Mouse (Mus musculus): ENCODE measurements at regions not wholly inside any gene's neighbourhood (a gene's known extent, or its start where the extent isn't known, plus 50 kb on each side); places are given as distances from the start of the nearest gene placed in this dataset.

DNA sequence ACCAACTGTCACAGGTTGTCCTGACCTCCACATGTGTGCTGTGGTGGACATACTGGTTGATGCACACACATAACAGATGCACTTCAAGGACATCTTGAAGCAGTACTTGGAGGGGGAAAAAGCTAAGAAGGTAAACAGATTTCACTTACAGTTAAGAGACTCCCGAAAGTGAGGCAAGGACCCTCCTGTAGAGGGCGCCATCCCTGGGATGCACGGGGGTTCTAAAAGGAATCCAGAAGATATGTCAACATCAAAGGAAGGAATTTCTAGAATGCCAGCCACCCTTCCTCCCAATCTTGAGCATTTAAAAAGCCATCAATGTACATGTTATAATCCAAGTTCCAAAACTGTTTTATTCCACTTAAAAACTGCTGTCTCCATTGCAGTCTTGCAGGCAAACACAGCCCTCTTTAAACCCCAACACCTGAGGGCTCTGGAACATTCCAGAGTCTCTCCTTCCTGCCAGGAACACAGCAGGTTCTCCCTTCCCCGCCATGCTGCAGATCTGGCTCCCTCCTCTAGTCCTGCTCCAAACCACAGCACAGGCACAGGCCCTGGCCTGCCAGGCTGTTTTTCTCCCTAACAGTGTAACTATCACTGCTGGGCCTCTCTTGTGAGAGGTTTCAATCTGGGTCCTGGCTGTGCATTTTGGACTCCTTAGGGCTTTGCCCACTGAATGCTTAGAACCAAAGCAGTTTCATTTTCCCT, 200.8 kb upstream of the Mkln1 start:
- in situ Hi-C loops (cut with MboI; ENCODE audit: low pct_unique_long_range_greater_than_20kb in 1 of 2, low sequenced_read_pairs in 2 of 2, unreplicated experiment in 1 of 2), result no loop called here

DNA sequence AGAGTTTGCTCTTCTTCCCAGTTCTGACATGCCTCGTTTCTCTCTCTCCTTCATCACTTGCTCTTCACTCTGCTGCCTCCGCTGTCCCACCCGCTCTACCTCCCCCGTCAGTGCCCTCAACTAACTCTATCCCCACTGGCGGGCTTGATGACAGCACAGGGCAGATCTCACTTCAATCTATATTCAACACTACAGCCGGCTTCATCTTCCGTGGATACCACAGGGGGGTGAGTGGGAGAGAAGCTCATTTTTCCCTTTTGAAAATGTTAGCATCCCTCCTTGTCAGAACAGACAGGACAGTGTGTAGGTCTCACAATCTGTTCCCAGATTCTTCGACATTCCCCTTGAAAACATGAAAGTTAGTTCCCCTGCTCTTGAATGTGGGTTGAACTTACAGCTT, 200.2 kb upstream of the Mkln1 start:
- in situ Hi-C loops (cut with MboI; ENCODE audit: low pct_unique_long_range_greater_than_20kb in 1 of 2, low sequenced_read_pairs in 2 of 2, unreplicated experiment in 1 of 2), result no loop called here

DNA sequence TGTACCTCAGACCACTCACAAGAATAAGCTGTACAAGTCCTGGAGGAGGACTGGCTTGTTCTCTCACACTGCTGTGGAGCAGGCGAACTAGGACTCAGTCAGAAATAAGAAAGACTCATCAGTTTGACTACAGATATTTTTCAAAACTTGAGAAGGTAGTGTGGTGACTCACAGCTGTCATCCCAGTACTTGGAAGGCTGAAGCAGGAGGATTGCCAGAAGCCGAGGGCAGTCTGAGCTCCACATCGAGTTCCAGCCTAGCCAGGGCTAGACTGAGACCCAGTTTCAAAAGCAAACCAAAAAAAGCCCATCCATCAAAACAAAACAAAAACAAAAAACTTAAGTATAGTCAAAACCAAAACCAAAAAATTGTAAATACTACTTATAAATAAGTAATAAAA, 197.8 kb upstream of the Mkln1 start:
- in situ Hi-C loops (cut with MboI; ENCODE audit: low pct_unique_long_range_greater_than_20kb in 1 of 2, low sequenced_read_pairs in 2 of 2, unreplicated experiment in 1 of 2), result no loop called here

DNA sequence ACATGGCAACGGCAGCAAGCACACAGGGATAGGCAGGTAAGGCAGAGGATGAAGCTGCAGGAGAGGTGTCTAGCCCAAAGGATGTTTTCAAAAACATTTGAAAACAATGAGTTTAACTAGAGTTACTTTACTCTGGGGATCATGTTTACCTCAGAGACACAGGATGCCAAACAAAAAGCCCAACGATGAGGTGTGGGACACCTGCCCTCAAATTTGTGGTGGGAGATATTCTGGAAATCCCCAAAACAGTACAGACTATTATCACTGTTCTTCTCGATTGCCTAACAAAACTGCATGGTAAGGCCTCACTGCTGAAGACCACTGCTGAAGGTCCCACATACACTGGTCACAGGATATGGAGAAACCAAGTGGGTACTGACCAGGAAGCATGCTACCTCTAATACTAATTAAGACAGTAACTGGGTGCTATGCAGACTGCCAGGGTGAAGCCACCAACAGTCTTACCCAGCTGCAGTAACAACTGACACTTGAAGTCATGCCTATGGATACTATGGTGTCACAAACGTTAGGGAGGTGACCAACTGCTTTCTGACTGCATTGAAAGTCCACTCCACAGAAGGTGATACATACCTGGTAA, 197.1 kb upstream of the Mkln1 start:
- in situ Hi-C loops (cut with MboI; ENCODE audit: low pct_unique_long_range_greater_than_20kb in 1 of 2, low sequenced_read_pairs in 2 of 2, unreplicated experiment in 1 of 2), result no loop called here

DNA sequence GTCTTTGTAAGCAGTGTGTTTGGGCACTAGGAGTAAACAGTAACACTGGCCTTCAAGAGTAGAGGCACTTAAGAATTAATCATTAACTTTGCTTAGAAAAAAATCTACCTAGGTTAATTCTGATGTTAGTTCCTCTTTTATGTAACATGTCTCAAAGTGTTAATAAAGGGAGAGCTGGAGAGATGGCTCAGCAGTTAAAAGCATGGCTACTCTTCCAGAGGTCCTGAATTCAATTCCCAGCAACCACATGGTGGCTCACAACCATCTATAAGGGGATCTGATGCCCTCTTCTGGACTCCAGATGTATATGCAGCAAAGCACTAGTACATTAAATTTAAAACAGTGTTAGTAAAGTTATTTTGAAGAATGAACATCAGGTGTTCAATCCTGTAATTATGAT, 195.9 kb upstream of the Mkln1 start:
- in situ Hi-C loops (cut with MboI; ENCODE audit: low pct_unique_long_range_greater_than_20kb in 1 of 2, low sequenced_read_pairs in 2 of 2, unreplicated experiment in 1 of 2), result no loop called here

DNA sequence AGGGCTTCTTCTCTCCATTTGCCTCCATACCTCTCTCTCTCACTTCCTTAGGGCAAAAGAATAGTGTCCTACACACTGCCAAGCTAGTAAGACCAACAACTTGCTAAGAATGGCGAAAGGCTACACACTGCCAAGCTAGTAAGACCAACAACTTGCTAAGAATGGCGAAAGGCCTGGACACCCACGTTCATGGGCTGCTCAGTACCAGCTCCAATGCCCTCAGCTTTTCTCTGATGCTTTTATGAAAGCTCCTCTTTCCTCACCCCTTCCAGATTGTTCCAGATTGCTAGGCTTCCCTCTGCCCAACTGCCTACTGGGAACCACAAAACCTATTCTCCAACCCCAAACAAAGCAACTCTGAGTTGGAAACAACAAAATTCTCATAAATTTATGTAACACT, 194.1 kb upstream of the Mkln1 start:
- in situ Hi-C loops (cut with MboI; ENCODE audit: low pct_unique_long_range_greater_than_20kb in 1 of 2, low sequenced_read_pairs in 2 of 2, unreplicated experiment in 1 of 2), result no loop called here

DNA sequence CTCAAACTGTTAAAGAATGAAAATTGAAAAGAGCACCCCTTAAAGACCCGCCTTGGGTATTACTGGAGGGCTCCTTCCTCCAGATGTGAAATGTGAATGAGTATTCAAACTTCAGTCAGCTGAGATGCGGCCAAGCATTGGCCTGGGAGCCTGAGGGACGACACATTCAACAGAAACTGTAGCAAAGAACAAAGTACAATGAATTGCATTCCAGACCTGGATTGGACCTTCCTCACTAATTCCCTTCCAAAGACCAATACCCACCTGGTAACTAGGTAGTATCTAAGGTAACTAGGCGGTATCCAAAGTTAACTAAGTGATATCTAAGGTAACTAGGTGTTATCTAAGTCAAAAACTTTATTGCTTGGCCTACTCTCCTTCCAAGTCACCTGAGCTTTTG, 193.7 kb upstream of the Mkln1 start:
- in situ Hi-C loops (cut with MboI; ENCODE audit: low pct_unique_long_range_greater_than_20kb in 1 of 2, low sequenced_read_pairs in 2 of 2, unreplicated experiment in 1 of 2), result no loop called here

DNA sequence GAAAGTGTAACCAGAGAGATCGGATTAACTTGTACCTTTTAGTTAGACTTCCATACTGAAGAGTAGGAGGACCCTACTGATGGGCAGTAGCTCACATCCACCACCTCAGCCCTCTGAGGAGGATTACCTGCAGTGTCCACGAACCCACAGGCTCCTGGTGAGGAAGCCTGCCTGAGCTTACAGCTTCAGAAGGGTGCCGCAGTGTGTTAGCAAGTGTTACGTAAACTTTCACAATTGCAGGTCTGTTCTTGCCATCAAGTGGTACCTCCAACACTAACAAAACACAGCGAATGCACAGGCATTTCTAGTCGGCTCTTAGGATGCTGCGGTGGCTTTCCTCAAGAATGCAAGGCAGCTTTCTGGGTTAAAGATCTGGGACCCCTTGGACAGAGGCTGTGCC, 192.4 kb upstream of the Mkln1 start:
- in situ Hi-C loops (cut with MboI; ENCODE audit: low pct_unique_long_range_greater_than_20kb in 1 of 2, low sequenced_read_pairs in 2 of 2, unreplicated experiment in 1 of 2), result no loop called here

DNA sequence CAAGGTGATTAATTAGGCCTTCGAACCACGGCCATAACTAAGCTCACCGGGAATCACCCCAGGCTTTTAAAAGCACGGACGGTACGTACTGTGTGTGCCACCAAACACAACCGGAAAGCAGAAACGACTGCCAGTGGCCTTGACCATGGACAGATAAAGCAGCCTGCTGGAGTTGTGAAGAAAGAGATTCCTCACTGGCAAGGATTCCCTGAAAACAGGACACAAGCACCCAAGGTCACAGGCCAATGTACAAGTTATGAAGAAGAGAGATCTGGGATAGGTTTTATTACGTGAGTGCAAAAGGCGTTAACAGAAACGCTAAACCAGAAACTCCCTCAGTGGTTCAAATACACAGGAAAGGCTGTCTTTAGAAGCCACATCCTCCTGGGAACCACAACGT, 191.3 kb upstream of the Mkln1 start:
- in situ Hi-C loops (cut with MboI; ENCODE audit: low pct_unique_long_range_greater_than_20kb in 1 of 2, low sequenced_read_pairs in 2 of 2, unreplicated experiment in 1 of 2), result no loop called here

DNA sequence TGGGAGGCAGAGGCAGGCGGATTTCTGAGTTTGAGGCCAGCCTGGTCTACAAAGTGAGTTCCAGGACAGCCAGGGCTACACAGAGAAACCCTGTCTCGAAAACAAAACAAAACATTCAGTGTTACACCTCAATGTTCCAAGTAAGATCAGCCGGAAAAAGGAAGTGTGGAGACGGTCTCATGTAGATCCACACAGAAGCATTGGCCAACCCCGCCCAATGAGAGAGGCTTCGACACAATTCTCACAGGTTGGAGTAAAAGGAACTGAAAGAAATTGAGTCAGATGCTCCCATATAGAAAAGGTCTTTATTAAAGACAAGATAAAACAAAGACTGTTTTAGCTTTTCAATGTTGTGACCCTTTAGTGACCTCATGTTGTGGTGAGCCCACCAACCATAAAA, 190.3 kb upstream of the Mkln1 start:
- in situ Hi-C loops (cut with MboI; ENCODE audit: low pct_unique_long_range_greater_than_20kb in 1 of 2, low sequenced_read_pairs in 2 of 2, unreplicated experiment in 1 of 2), result no loop called here

DNA sequence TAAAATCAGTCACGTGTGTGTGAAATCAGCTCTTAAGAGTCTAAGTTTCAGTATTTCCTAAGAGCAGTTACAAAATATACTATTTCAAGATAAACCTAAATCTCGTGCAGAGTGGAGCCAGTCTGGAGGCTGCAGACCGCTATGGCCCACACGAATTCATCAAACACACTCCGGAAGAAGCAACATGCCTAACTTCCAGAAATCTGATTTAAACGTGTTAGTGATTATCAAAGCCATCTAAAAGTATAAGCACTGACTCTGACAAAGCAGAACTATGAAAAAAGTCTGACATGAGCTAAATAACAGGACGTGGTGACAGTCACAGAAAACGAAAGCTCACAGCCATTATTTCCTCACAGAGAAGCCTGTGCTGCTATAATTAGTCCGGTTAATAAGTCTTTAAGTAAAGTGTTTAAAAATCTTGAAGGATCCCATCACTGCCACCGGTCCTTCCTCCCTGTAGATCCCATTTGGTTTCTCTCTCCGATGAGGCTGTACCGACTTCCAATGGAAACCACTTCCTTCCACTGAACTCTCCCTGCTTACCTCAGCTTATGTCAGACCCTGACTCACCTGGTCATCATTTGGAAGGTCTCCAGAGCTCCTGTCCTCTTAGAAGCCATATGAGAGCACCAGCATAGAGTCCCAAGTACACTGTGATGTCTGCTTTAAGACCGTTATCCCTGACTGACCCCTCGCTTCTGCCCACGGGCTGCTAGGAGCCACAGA, 189.0 kb upstream of the Mkln1 start:
- in situ Hi-C loops (cut with MboI; ENCODE audit: low pct_unique_long_range_greater_than_20kb in 1 of 2, low sequenced_read_pairs in 2 of 2, unreplicated experiment in 1 of 2), result no loop called here

DNA sequence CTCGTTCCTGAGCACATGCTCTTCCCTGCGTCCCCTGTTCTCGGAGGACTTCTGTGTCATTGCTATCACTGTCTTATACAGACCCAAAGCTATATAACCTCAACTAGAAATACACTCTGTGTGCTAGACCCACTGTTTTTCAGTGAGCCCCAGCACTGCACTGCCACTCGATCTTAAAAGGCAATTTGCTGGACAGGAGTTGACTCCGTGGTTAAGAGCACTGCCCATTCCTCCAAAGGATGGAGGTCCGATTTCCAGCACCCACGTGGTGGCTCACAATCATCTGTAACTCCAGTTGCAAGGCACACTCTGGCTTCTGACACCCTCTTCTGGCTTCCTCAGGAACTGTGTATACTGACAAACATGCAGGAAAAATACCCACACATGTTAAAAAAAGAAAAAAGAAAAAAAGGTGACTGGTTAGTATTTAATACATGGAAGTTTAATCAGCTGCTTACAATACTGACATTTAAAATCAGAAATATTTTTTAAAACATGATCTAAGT, 188.3 kb upstream of the Mkln1 start:
- in situ Hi-C loops (cut with MboI; ENCODE audit: low pct_unique_long_range_greater_than_20kb in 1 of 2, low sequenced_read_pairs in 2 of 2, unreplicated experiment in 1 of 2), result no loop called here

DNA sequence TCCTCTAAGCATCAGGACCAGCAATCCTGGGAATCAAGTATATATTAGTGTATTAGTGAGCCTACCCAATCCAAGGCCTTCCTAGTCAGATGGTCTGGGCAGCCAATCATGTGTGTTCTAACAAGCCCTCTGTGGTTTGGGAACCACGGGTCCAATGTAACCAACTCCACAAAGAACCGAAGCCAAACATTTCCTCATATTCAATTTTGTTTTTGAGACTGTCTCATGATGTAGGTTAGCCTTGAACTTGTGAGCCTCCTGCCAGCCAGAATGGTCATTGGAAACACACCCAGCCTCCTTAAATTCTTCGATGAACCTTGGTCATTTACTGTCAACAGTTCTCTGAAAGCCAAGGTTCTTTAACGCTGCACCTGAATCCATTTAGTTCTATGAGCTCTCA, 187.4 kb upstream of the Mkln1 start:
- in situ Hi-C loops (cut with MboI; ENCODE audit: low pct_unique_long_range_greater_than_20kb in 1 of 2, low sequenced_read_pairs in 2 of 2, unreplicated experiment in 1 of 2), result no loop called here

DNA sequence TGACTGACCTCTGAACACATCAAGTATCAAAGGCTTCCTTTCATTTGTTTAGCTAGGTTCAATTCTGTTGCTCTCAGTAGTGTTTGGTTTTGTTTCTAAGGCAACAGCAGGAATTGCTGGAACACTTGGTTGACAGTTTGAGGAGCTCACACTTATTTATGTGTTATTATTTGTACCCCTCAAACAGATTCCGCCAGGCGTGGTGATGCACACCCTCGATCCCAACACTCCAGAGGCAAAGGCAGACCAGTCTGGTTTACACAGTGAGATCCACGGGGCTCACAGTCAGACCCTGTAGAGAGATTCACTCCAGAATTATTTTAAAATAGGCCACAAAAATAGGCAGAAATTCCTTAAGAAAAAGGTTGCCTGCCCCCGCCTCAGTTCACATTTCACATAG, 186.9 kb upstream of the Mkln1 start:
- in situ Hi-C loops (cut with MboI; ENCODE audit: low pct_unique_long_range_greater_than_20kb in 1 of 2, low sequenced_read_pairs in 2 of 2, unreplicated experiment in 1 of 2), result no loop called here

DNA sequence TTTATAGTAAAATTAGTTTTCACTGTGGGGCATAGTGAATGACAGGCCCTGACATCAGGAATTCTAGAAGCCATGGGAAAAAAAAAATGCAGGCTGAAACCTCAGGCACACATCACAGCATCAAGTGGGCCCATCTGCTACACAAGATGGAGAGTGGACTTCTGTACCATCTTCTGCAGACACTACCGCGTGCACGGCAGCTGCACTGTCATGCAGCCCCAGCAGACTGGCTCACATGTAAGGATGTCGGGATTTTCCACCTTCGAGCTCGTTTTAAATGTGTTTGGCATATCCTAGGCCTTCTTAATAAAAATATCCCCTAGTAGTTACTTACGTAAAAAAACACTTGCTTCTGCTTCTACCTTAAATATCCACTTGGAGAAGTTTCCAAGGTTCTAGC, 186.5 kb upstream of the Mkln1 start:
- in situ Hi-C loops (cut with MboI; ENCODE audit: low pct_unique_long_range_greater_than_20kb in 1 of 2, low sequenced_read_pairs in 2 of 2, unreplicated experiment in 1 of 2), result no loop called here

DNA sequence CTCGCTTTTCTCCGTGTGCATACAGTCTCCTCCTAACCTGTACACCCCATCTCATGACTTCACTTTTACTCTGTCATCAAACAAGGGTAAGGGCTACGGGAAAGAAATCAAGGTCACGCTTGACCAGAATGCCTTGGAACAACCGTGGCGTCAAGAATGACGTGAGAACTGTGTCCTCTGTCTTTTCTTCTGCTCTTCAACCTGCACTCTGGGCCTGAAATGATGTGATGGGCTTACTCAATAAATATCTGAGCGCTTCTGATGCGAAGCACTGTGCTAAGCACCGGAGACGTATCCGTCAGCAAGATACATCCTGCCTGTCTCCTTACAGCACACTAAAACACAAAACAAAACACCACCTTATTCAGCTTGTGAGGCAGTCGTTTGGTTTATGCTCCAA, 185.8 kb upstream of the Mkln1 start:
- in situ Hi-C loops (cut with MboI; ENCODE audit: low pct_unique_long_range_greater_than_20kb in 1 of 2, low sequenced_read_pairs in 2 of 2, unreplicated experiment in 1 of 2), result no loop called here

DNA sequence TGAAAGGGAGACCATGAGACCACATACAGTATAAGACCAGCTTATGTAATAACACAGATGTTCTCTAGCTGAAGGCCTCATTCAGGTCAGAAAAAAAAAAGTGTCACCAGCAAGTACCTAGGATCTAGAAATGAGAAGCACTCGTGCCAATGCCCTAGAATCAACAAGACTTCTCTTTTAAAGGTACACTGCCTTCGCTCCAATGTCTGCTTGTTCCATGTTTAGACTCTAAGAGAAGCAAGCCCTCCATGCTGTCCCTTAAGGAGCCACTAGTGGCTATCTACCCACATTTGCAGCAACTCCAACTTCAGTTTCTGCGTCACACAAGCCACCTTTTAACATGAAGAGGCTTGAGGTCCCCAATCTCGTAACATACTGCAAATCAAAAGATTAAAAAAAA, 185.4 kb upstream of the Mkln1 start:
- in situ Hi-C loops (cut with MboI; ENCODE audit: low pct_unique_long_range_greater_than_20kb in 1 of 2, low sequenced_read_pairs in 2 of 2, unreplicated experiment in 1 of 2), result no loop called here

DNA sequence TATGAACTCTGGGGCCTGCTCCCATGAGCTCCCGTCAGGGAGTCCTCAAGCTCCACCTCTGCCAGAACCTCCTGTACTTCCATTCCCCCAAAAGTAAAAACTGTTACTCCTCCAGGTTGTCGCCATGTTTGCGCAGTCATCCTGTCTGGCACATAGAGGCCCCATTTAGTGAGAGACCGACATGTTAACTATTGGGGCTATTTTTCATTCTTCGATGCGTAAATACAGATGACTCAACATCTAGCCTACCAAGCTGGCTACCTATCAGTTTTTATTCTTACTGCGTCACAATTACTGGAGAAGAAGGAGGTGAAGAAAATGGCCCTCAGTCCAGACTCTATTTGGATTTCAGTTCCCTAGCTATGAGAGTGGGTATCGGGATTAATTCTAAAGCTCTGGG, 182.9 kb upstream of the Mkln1 start:
- in situ Hi-C loops (cut with MboI; ENCODE audit: low pct_unique_long_range_greater_than_20kb in 1 of 2, low sequenced_read_pairs in 2 of 2, unreplicated experiment in 1 of 2), result no loop called here

DNA sequence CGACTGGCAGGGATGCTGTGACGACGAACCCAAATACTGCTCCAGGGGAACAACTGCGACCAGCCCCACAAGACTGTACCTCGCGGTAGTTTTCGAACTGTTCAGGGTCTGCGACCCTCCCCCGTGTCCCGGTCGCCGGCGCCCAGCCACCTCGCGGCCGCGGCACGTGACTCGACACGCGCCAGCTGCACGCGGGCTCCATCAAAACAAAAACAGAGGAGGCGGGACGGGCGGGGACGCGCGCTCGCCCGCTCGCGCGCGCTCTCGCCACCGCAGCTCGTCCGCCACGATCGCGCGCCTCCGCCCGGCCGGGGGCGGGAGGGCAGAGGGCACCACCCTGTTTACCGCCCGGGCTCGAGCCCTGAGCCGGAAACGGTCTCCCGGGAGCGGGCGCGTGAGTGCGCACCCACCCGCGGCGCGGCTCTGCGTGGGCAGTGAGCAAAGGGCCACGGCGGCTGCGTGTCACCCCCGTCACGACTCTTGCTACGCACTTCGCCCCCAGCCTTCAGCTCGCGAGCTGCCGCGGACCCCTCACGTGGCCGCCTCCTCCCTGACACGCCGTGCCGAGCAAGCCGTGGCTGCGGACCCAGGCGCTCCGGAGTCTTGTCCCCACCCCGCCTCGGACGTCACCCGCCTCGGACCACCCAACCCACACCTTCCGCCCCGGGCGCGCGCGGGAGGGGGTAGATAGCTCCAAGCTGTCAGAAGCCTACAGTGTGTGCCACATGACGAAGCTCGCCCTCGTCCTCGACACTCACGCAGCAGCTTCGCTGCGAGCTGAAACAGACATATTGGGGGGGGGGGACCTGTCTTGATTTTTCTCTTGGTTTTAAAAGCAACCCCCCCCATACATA, 182.1 kb upstream of the Mkln1 start:
- in situ Hi-C loops (cut with MboI; ENCODE audit: low pct_unique_long_range_greater_than_20kb in 1 of 2, low sequenced_read_pairs in 2 of 2, unreplicated experiment in 1 of 2), result no loop called here

All from mouse embryonic stem cell (cell line).